Mouse (Mus musculus) forebrain, embryonic 13.5 days (tissue): ENCODE measurements at regions not wholly inside any gene's neighbourhood (a gene's known extent, or its start where the extent isn't known, plus 50 kb on each side); places are given as distances from the start of the nearest gene placed in this dataset.

Source experiments
- ATAC-seq: fragments of 200-750 bp; cut with Nextera tagmentation; 2 replicates; pipeline ENCODE4 v1.8.0; 2017
- H3K27ac ChIP-seq: fragments of 300-500 bp; sonication (generic); 2 replicates; pipeline ENCODE4 v1.5.1; 2015; ENCODE audit warnings: inconsistent platforms, mild to moderate bottlenecking, moderate library complexity
- H3K27me3 ChIP-seq: fragments of 300-500 bp; sonication (generic); 2 replicates; pipeline ENCODE4 v1.6.1; 2015; ENCODE audit warnings: mild to moderate bottlenecking, inconsistent platforms
- H3K36me3 ChIP-seq: fragments of 300-500 bp; sonication (generic); 2 replicates; pipeline ENCODE4 v1.6.1; 2015; ENCODE audit warnings: mild to moderate bottlenecking, inconsistent platforms; ENCODE audit not compliant: poor library complexity, severe bottlenecking
- H3K4me1 ChIP-seq: fragments of 300-500 bp; sonication (generic); 2 replicates; pipeline ENCODE4 v1.6.1; 2015; ENCODE audit warnings: inconsistent platforms
- H3K4me2 ChIP-seq: fragments of 300-500 bp; sonication (generic); 2 replicates; pipeline ENCODE4 v1.6.1; 2015; ENCODE audit warnings: inconsistent platforms, mild to moderate bottlenecking, moderate library complexity
- H3K4me3 ChIP-seq: fragments of 300-500 bp; sonication (generic); 2 replicates; pipeline ENCODE4 v1.5.1; 2015; ENCODE audit warnings: mild to moderate bottlenecking, inconsistent platforms
- H3K9ac ChIP-seq: fragments of 300-500 bp; sonication (generic); 2 replicates; pipeline ENCODE4 v1.6.1; 2015; ENCODE audit warnings: mild to moderate bottlenecking, inconsistent platforms
- H3K9me3 ChIP-seq: fragments of 300-500 bp; sonication (generic); replicated peaks from 2 replicates; pipeline ENCODE4 v1.6.1; 2016; ENCODE audit warnings: inconsistent platforms
- whole genome bisulfite sequencing: fragments of 180-500 bp; shearing (Covaris S2); methylation state at CpG from one replicate; pipeline ENCODE4 v1.1.7; 2015; 5-methylcytosine and 5-hydroxymethylcytosine counted together

DNA sequence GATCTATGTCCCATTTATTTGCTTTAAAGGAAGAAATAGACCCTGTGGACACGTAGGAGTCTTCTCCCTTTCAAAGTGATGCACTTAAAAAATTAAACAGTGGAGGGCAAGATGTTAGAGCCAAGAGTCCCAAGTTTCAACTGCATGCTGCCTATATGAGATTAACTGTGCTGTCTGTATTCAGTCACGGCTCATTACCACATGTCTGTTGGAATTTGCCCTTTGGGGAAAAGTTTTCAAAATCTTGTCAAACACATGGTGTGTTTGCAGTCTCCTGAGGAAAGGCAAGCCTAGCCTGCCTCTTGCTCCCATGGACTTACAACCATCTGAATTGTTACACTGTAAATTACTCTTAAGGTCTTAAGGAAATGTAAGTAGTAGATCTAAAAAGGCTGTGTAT lies 211.9 kb upstream of the Gimd1 start:
- H3K4me1 ChIP-seq: no peaks in the 10 kb centered on the region
- H3K36me3 ChIP-seq: no peaks in the 10 kb centered on the region
- no peak overlapping the region for H3K27ac ChIP-seq
- no peak overlapping the region for H3K9ac ChIP-seq
- H3K9me3 ChIP-seq: no peaks in the 10 kb centered on the region
- H3K27me3 ChIP-seq: no peaks in the 10 kb centered on the region
- WGBS: 66% methylated on average over 2 of the region's 2 CpGs
- no peak for ATAC-seq
- no peak overlapping the region for H3K4me3 ChIP-seq
- H3K4me2 ChIP-seq: no peak overlapping the region

DNA sequence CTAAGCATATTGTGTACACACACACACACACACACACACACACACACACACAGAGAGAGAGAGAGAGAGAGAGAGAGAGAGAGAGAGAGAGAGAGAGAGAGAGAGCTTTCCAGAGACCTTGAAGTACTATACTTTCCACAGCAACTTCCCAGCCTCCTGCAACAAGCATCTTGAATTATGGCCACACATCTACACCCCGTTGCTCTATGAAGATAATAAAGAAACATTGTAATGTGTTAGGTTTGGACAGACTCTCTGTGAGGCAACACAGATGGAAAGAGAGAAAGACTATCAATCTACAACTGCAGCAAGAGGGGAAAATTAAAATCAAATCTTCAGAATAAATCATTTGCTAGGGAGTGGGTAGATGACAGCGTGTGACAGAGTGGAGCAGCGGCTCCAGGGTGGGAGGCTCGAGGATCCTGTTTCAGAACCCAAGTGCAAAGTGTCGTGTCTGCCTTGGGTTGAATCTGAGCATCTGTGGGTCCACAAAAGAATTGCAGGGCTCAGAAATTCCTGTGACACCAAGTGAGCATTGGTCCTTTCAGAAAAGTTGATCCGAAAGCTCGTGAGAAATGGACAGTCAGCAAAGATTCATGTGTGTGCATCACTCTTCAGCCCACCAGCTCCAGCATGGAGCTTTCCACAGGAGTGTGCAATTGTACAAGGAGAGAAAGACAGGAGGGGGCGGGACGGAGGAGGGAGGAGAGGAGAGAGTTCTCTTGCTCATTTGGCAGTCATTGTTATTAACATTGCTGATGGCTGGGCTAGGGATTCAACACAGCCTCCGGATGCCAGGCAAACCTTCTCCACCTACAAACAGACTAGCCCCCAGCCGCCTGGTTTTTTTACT lies 203.6 kb upstream of the Gimd1 start:
- 71% methylated on average over 11 of the region's 11 CpGs for WGBS
- Histone ChIP-seq H3K36me3 (no peaks in the 10 kb centered on the region), H3K27ac (no peak overlapping the region), H3K4me2 (no peak overlapping the region), H3K4me3 (no peak overlapping the region), H3K4me1 (no peaks in the 10 kb centered on the region), H3K9ac (no peak overlapping the region), H3K9me3 (no peaks in the 10 kb centered on the region), H3K27me3 (no peaks in the 10 kb centered on the region)
- ATAC-seq: no peak

DNA sequence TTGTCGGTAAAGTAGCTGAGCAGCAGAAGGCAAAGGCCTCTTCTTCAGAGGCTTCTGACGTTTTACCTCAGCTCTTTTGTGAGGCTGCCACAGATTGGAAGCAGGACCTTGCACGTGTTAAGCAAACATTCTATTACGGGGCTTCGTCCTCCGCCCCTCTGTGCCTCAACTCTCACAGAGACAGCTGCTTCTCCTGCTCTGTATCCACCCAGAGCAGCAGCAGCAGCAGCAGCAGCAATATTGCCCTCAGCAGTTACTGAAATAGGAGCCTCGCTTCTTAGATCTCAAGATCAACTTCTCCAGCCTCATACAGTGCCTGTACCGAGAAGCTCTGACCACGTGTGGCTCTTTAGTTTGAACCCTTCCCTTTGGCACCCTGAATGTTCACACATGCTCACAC lies 202.4 kb upstream of the Gimd1 start:
- Histone ChIP-seq H3K4me2 (no peak overlapping the region), H3K9ac (no peak overlapping the region), H3K4me1 (no peaks in the 10 kb centered on the region), H3K9me3 (no peaks in the 10 kb centered on the region), H3K27me3 (no peaks in the 10 kb centered on the region), H3K27ac (no peak overlapping the region), H3K36me3 (no peaks in the 10 kb centered on the region), H3K4me3 (no peak overlapping the region)
- no peak for ATAC-seq
- WGBS: 76% methylated on average over 9 of the region's 9 CpGs

DNA sequence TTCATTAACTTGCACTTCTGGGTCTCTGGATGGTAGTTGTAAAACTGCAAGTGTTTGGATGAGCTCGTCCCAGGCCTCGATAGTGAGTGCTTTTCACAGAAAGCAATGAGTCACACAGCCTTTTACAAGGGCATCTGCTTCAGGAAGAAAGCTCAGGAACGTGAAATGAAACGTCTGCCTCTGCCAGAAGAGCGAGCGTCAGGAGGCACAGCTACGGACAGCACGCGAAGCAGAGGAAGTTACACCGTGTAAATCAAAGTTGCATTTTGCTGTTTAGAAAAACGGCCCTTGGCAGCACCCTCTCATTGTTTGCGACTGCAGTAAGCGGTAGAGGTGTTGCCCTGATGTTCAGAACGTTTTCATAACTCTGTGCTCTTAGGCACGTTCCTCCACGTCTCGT lies 201.5 kb upstream of the Gimd1 start:
- Histone ChIP-seq H3K4me3 (no peak overlapping the region), H3K4me2 (no peak overlapping the region), H3K36me3 (no peaks in the 10 kb centered on the region), H3K4me1 (no peaks in the 10 kb centered on the region), H3K9ac (no peak overlapping the region), H3K27ac (no peak overlapping the region), H3K27me3 (no peaks in the 10 kb centered on the region), H3K9me3 (no peaks in the 10 kb centered on the region)
- WGBS: 87% methylated on average over 17 of the region's 17 CpGs
- no peak for ATAC-seq

DNA sequence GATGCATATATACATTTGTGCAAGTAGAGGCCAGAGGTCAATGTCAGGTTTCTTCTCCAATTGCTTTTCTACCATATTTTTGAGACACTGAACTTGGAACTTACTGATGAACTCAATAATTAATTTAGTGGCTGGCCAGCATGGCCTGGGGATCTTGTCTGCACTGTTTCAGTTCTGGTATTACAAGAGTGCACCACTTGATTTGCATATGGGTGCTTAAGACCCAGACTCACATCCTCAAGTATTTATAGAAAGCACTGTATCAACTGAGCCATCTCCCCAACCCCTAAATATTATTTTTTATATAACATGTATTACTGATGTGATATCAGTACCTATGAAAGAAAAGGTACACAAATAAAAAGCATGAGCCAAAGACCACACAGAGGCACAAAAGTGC lies 197.8 kb upstream of the Gimd1 start:
- Histone ChIP-seq H3K9ac (no peak overlapping the region), H3K4me1 (no peaks in the 10 kb centered on the region), H3K36me3 (no peaks in the 10 kb centered on the region), H3K9me3 (no peaks in the 10 kb centered on the region), H3K4me2 (no peak overlapping the region), H3K27me3 (no peaks in the 10 kb centered on the region), H3K27ac (no peak overlapping the region), H3K4me3 (no peak overlapping the region)
- no peak for ATAC-seq

DNA sequence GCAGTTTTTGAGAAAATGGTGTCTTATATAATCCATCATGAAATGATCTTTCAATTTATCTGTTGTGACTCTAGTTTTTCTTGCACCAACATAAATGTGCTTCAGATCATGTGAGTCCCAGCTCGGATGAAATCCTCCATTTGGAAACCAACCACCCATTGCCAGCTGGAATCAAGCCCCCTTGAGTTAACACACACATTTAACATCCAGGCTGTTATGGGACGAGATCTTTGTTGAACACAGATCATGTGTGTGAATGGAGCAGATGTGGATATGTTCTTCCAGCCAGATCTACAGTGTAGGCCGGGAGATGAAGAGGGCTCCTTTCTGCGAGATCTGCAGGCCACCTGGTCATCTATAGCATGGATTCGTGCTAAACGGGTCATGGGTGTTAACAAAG lies 188.4 kb upstream of the Gimd1 start:
- Histone ChIP-seq H3K4me1 (no peaks in the 10 kb centered on the region), H3K27me3 (no peaks in the 10 kb centered on the region), H3K9ac (no peak overlapping the region), H3K36me3 (no peaks in the 10 kb centered on the region), H3K4me3 (no peak overlapping the region), H3K27ac (no peak overlapping the region), H3K4me2 (no peak overlapping the region), H3K9me3 (no peaks in the 10 kb centered on the region)
- peak; percentile 51; the same call in 1 of the 2 replicates for ATAC-seq
- 88% methylated on average over 6 of the region's 6 CpGs for WGBS

DNA sequence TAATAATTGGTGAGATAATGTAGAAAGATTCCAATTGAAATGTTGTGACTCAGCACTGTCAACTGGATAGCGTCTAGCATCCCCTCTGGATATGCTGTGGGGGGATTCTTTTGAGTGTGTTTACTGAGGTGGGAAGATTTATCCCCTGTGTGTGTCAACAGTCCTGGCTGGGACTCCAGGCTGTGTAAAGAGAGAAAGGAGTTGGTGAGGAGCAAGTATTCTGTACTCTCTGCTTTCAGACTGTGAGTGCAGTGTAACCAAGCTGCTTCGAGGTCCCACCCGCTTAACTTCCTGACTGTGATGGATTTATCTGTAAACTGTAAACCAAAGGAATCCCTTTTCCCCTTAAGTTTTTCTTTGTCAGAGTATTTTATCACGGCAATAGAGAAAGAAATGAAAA lies 175.7 kb upstream of the Gimd1 start:
- H3K27me3 ChIP-seq: no peaks in the 10 kb centered on the region
- ATAC-seq: no peak
- 72% methylated on average over 4 of the region's 4 CpGs for WGBS
- H3K9ac ChIP-seq: no peak overlapping the region
- no peaks in the 10 kb centered on the region for H3K36me3 ChIP-seq
- H3K9me3 ChIP-seq: no peaks in the 10 kb centered on the region
- H3K4me3 ChIP-seq: no peak overlapping the region
- no peaks in the 10 kb centered on the region for H3K4me1 ChIP-seq
- no peak overlapping the region for H3K4me2 ChIP-seq
- H3K27ac ChIP-seq: no peak overlapping the region

DNA sequence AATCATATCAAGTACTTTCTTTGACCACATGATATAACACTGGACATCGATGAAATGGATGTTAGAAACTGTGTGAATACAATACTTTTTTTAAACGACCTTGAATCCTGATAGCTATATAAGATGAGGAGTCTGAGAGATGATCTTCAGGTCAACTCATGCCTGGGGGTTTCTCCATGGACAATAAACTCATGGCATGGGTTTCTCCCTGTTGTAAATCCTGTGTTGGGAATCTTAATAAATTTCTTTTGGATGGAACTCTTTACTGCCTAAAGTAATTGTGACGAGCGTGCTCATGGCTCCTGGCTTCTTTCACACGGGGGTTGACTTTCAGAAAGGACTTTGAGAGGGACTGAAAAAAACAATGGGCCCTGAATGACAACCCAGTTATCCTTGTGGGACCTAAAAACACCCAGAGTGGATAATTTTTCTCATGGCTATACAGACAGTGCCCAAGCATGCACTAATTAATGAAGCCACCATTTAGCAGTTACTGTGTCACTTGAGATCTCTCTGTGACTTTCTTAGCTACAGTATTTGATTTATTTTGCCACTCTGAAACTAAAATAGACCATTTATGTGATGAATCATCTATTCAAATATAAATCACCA lies 167.2 kb upstream of the Gimd1 start:
- WGBS: 78% methylated on average over 5 of the region's 5 CpGs
- no peaks in the 10 kb centered on the region for H3K4me1 ChIP-seq

DNA sequence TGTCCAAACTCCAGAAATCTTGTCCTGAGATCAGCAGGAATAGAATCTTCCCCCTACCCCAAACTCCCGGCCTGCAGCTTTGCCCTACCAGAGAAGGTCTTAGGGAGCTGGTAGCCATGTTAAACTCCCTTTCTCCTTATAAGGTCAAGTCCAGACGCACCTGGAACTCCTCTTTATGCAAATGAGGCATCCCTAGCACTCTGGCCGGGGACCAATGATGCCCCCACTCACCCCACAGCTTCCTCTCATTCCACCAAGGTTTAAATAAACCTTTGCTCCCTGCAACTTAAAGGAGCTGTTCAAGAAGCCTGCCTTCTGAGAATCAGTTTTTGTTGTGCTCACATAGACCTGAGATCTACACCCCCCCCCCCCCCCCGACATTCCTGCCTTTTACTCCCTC lies 158.6 kb upstream of the Gimd1 start:
- Histone ChIP-seq H3K36me3 (no peaks in the 10 kb centered on the region), H3K27me3 (no peaks in the 10 kb centered on the region), H3K27ac (no peak overlapping the region), H3K9me3 (no peaks in the 10 kb centered on the region), H3K4me1 (no peaks in the 10 kb centered on the region), H3K9ac (no peak overlapping the region), H3K4me3 (no peak overlapping the region), H3K4me2 (no peak overlapping the region)
- ATAC-seq: no peak
- 58% methylated on average over 4 of the region's 4 CpGs for WGBS

More for the DNA sequence above, 167.2 kb upstream of the Gimd1 start:
- no peaks in the 10 kb centered on the region for H3K36me3 ChIP-seq
- H3K9me3 ChIP-seq: no peaks in the 10 kb centered on the region
- ATAC-seq: no peak
- H3K4me3 ChIP-seq: no peak overlapping the region
- H3K27ac ChIP-seq: no peak overlapping the region
- no peak overlapping the region for H3K4me2 ChIP-seq
- no peak overlapping the region for H3K9ac ChIP-seq
- no peaks in the 10 kb centered on the region for H3K27me3 ChIP-seq

DNA sequence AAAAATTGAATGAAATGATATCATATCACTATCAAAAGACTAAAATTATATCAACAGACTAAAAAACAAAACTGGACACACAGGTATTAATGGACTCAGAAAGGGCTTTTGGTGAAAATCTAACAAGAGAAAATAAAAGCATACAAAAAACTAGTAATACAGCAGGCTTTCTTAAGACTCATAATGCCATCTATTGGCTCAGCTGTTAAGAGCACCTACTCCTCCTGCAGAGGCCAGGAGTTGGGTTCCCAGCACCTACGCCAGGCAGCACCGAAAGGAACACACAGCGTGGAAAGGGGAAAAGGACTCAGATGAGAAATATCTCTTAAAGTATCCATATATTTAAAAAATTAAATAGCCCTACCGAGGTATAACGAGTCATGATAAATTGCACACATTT lies 151.9 kb upstream of the Gimd1 start:
- Histone ChIP-seq H3K27me3 (no peaks in the 10 kb centered on the region), H3K4me3 (no peak overlapping the region), H3K9me3 (no peaks in the 10 kb centered on the region), H3K27ac (no peak overlapping the region), H3K9ac (no peak overlapping the region), H3K36me3 (no peaks in the 10 kb centered on the region), H3K4me2 (no peak overlapping the region), H3K4me1 (no peaks in the 10 kb centered on the region)
- WGBS: 93% methylated on average over 5 of the region's 5 CpGs
- no peak for ATAC-seq

DNA sequence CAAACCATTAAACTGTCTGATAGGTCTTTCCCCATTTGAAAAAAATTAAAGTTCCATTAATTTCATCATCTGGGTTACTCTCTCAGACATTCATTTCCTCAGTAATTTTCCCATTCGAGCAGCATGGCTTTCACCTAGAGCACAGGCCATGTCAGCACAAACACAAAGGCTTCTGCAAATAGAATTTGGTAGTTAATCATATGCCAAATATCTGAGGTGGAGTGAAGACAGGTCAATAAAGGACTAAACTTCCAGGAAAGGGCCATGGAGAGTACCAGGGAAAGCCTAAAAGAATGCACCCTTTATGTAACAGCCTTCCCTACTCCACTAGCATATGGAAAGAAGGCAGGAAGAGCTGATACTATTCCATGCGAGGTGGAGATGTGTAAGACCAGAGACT lies 150.3 kb upstream of the Gimd1 start:
- no peaks in the 10 kb centered on the region for H3K9me3 ChIP-seq
- H3K36me3 ChIP-seq: no peaks in the 10 kb centered on the region
- no peaks in the 10 kb centered on the region for H3K27me3 ChIP-seq
- 79% methylated on average over 2 of the region's 2 CpGs for WGBS
- no peak for ATAC-seq
- H3K4me2 ChIP-seq: no peak overlapping the region
- H3K9ac ChIP-seq: no peak overlapping the region
- H3K4me3 ChIP-seq: no peak overlapping the region
- H3K4me1 ChIP-seq: no peaks in the 10 kb centered on the region
- H3K27ac ChIP-seq: no peak overlapping the region

DNA sequence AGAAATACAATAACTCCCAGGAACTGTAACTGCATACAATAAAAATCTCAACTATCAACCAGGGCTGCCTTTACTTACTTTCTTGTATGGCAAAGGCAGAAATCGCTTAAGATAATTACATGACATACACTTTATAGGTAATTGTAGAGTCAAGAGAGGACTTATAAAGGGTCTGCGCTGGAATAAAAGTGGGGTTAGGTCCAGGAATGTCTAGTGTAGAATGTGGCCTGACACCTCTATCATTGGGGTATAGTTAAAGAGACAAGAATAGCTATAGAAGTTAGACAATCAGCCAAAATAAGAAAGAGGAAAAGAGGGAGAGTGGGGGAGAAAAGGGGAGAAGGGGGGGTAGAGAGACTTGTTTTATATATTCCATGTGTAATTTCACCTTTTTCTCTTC lies 144.8 kb upstream of the Gimd1 start:
- no peaks in the 10 kb centered on the region for H3K36me3 ChIP-seq
- ATAC-seq: no peak
- H3K4me3 ChIP-seq: no peak overlapping the region
- no peaks in the 10 kb centered on the region for H3K4me1 ChIP-seq
- H3K4me2 ChIP-seq: no peak overlapping the region
- no peaks in the 10 kb centered on the region for H3K27me3 ChIP-seq
- WGBS: 92% methylated on average over 2 of the region's 2 CpGs
- H3K9me3 ChIP-seq: no peaks in the 10 kb centered on the region
- no peak overlapping the region for H3K27ac ChIP-seq
- no peak overlapping the region for H3K9ac ChIP-seq

DNA sequence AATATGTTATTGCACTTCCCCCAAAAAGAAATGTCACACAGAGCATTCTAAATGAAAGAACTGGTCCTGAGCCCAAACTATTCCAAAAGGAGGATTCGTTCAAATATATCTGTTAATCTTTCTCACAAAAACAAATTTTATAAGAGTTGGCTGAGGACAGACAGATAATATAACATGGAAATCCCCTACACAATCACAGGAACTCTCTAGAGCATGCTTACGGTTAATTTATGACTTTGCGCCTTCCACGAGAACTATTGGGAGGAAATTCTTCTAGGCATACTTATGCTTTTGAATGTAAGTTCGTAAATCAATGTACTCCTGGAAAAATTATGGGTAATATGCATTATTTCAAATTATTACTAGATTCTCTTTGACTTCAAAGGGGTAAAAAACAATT lies 144.1 kb upstream of the Gimd1 start:
- WGBS: 91% methylated on average over 5 of the region's 5 CpGs
- no peaks in the 10 kb centered on the region for H3K27me3 ChIP-seq
- no peak overlapping the region for H3K4me3 ChIP-seq
- H3K4me1 ChIP-seq: no peaks in the 10 kb centered on the region
- H3K36me3 ChIP-seq: no peaks in the 10 kb centered on the region
- H3K27ac ChIP-seq: no peak overlapping the region
- no peak overlapping the region for H3K4me2 ChIP-seq
- ATAC-seq: no peak
- H3K9me3 ChIP-seq: no peaks in the 10 kb centered on the region
- H3K9ac ChIP-seq: no peak overlapping the region
